Mouse (Mus musculus): ENCODE results near the gene Casc3. TPM values are rescaled to one million over a fixed set of nuclear protein-coding genes. Genes with fewer than 3 reads are reported as not detected.

The Casc3 gene
- 51.0 and 55.2 TPM in 2 replicates for polyA plus RNA-seq (2012; rRNA removed)

DNA sequence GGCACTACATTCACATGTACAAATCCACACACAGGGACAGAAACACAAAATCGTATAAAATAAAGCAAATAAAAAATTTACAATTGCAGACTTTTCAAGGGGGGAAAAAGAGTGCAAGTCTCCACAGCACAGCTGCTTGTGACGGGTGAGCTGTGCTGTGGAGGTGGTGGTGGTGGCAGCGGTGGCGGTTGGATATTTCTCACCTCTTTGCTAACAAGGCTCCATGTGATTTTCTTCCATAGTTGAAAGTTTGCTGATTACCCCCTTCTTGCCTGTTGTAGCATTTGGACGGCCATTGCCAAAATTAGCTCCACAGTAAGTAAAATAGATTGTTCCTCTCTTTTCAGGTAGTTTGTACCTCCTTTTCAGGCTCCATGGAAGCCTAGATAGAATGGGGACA is at the start of gene Casc3:
Gene Casc3, plus strand, starts transcription at position 301 of the 400 bp plus-strand sequence.

DNA sequence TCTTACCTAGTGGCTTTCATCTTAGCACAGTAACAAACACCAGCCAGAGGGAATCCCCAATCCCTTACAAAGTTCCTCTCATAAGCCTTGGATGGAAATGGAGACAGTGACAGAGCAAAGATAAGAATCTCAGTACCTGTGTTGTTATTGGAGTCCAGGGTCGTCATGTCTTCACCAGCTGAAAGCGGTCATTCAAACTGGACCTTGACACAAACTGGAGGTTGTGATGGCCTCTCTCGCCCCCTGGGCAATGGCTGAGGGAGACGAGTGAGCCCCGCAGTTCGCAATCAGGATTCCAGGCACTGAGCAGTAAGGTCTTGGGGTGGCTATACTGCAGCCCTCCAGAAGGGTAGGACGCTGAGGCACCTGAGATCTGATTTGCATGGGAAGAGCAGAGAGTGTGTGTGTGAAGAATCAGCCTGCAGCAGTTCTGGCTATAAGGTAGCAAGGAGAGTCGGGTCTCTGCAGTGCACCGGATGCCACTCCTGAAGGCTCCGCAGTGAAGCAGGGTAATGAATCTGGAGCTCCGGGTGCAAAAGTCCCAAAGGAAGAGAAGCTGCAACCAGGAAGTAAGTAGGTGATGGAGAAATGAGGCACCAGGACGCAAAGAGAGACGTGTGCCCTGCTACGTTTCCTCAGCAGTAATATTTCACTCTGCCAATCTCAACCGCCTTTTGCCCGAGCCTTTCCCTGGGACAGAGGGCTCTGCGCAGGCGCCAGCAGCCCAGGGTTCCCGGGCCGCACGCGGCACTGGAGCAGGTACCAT is 29.9 kb upstream of the Casc3 start, which contains the start of gene Nr1d1:
Gene Nr1d1, minus strand, starts transcription at position 752 of the 766 bp plus-strand sequence.

DNA sequence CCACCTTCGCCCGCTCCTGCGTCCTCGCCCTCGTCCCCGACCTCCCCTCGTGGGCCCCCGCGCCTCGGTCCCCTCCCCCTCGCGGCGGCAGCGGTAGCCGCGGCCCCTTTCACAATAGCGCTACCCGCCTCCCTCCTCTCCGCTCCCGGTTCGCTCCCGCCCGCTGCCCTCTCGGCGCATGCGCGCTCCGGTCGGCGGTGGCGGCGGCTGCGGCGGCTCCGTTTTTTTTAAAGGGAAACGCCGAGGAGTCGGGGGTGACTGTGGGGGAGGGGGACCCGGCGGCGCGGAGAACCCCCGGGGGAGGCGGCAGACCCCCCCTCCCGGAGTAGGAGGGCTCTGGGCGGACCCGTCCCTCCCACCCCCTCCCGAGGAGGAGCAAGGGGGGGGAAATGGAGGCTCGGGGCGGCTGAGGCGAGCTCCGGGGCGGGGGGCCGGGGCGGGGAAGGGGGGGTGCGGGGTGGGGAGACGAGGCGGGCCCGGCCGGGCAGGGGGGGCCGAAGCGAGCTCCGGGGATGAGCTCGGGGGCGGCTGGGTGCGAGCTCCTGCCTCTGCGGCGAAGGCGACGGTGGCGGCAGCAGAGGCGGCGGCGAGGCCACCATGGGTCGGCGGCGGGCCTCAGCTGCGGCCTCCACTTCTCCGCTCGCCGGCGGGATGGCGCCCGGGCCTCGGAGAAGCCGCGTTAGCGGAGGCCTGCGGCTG is 9.5 kb upstream of the Casc3 start, which contains the start of gene Msl1:
Gene Msl1, plus strand, starts transcription at position 502 of the 699 bp plus-strand sequence.

DNA sequence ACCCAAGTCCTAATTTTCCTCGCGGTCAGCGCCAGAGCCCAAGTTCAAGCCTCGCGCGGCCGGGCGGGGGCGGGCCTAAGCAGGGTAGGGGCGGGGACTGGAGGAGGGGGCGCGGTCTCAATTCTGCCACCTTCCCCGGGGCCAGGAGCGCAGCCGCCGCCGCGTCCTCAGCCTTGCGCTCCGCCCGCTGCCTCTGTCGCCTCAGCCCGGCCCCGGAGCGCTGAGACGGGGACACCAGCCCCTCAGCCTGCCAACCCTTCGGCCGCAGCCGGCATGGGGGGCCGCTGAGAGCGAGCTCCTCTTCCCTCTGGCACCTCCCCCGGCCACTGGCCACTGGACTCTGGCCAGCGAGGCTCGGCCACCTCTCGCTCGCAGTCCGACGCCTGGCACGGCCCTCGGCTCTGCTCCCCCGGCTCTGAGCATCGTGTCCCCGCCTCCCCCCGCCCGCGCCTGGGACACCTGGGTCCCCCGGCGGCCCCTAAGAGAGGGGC is 32.0 kb downstream of the Casc3 start, which contains the start of gene Rapgefl1:
Gene Rapgefl1, plus strand, starts transcription at position 135 of the 491 bp plus-strand sequence.

DNA sequence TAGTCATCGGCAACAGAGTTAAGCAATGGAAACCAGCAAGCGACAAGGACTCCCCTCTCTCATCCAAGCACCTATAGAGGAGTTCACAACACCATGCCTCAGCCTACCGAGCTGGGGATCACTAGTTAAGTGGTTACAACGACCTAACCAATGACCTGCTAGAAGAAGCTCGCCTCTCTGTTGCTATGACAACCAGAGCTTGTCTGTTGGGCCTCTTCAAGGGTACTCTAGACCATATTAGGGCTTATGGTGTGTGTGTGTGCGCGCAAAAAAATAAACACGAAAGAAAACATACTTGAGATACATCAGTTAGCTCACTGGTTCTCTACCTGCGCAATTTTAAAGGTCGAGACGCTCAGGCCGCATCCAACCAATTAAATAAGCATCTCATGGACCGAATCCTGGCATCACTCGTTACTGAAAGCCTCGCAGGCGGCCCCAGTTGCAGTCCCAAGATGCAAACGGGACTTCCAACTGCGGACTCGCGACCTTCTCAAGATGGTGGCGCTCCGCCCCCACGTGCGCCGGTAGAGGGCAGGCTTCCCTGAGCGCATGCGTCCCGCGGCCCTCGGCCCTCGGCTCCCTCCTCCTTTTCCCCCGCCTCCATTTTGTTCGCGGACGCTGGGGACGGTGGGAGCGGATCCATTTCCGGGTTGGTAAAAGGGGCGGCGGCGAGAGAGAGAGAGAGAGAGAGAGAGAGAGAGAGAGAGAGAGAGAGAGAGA is 58.5 kb downstream of the Casc3 start, which contains the start of gene Wipf2:
Gene Wipf2, plus strand, starts transcription at position 611 of the 723 bp plus-strand sequence.

Other genes starting within 250 kb of the Casc3 start
- 105 and 111 TPM in 2 replicates for gene Ormdl3, start 217.5 kb upstream of the Casc3 start, polyA plus RNA-seq (2012; rRNA removed)
- not detected in 2 replicates for gene Lrrc3c, start 206.6 kb upstream of the Casc3 start, polyA plus RNA-seq (2012; rRNA removed)
- gene Gm12355, start 179.2 kb upstream of the Casc3 start, polyA plus RNA-seq (2012; rRNA removed), result 0.23 and 0.32 TPM in 2 replicates
- not detected in 2 replicates for gene Gsdma3, start 178.5 kb upstream of the Casc3 start, polyA plus RNA-seq (2012; rRNA removed)
- gene Gsdma2, start 158.1 kb upstream of the Casc3 start, polyA plus RNA-seq (2012; rRNA removed), result not detected in 2 replicates
- 0.01 TPM in 1 of 2 replicates, not detected in the other for gene Gsdma, start 140.6 kb upstream of the Casc3 start, polyA plus RNA-seq (2012; rRNA removed)
- gene Psmd3, start 122.4 kb upstream of the Casc3 start, polyA plus RNA-seq (2012; rRNA removed), result 177 and 191 TPM in 2 replicates
- gene Csf3, start 103.6 kb upstream of the Casc3 start, polyA plus RNA-seq (2012; rRNA removed), result not detected in 2 replicates
- 119 and 126 TPM in 2 replicates for gene Med24, start 75.5 kb upstream of the Casc3 start, polyA plus RNA-seq (2012; rRNA removed)
- 1,068 and 1,110 TPM in 2 replicates for gene Thra, start 64.3 kb upstream of the Casc3 start, polyA plus RNA-seq (2012; rRNA removed)
- 4.5 and 5.2 TPM in 2 replicates for gene Nr1d1, start 29.6 kb upstream of the Casc3 start, polyA plus RNA-seq (2012; rRNA removed)
- gene Msl1, start 9.4 kb upstream of the Casc3 start, polyA plus RNA-seq (2012; rRNA removed), result 94.0 and 95.7 TPM in 2 replicates
- 50.2 and 56.1 TPM in 2 replicates for gene Rapgefl1, start 31.9 kb downstream of the Casc3 start, polyA plus RNA-seq (2012; rRNA removed)
- gene Wipf2, start 58.7 kb downstream of the Casc3 start, polyA plus RNA-seq (2012; rRNA removed), result 9.4 and 10.4 TPM in 2 replicates
- 1.8 and 2.7 TPM in 2 replicates for gene Cdc6, start 102.9 kb downstream of the Casc3 start, polyA plus RNA-seq (2012; rRNA removed)
- gene Rara, start 122.9 kb downstream of the Casc3 start, polyA plus RNA-seq (2012; rRNA removed), result 7.2 and 8.4 TPM in 2 replicates
- 3.7 TPM in 2 replicates for gene Gjd3, start 178.1 kb downstream of the Casc3 start, polyA plus RNA-seq (2012; rRNA removed)
- 25.3 and 26.9 TPM in 2 replicates for gene Top2a, start 219.3 kb downstream of the Casc3 start, polyA plus RNA-seq (2012; rRNA removed)
- gene Igfbp4, start 236.3 kb downstream of the Casc3 start, polyA plus RNA-seq (2012; rRNA removed), result 93.6 and 104 TPM in 2 replicates